Mouse (Mus musculus) embryonic facial prominence, embryonic 10.5 days (tissue): ENCODE measurements around the gene Add3. TPM values are rescaled to one million over a fixed set of nuclear protein-coding genes. Genes with fewer than 3 reads are reported as not detected.

ENCODE experiments used
- DNase-seq: peaks from one replicate; pipeline ENCODE4 v3.0.0-alpha.2; 2017; ENCODE audit warnings: low spot score
- H3K27ac ChIP-seq: fragments of 300-500 bp; sonication (generic); replicated peaks from 2 replicates; pipeline ENCODE4 v1.5.1; 2016; ENCODE audit warnings: mild to moderate bottlenecking
- H3K27me3 ChIP-seq: fragments of 300-500 bp; sonication (generic); replicated peaks from 2 replicates; pipeline ENCODE4 v1.6.1; 2016; ENCODE audit warnings: low read depth, mild to moderate bottlenecking; ENCODE audit not compliant: poor library complexity, severe bottlenecking
- H3K36me3 ChIP-seq: fragments of 300-500 bp; sonication (generic); replicated peaks from 2 replicates; pipeline ENCODE4 v1.6.1; 2016; ENCODE audit warnings: mild to moderate bottlenecking, moderate library complexity
- H3K4me1 ChIP-seq: fragments of 300-500 bp; sonication (generic); 2 replicates; pipeline ENCODE4 v1.6.1; 2016
- H3K4me3 ChIP-seq: fragments of 300-500 bp; sonication (generic); 2 replicates; pipeline ENCODE4 v1.5.1; 2016; ENCODE audit warnings: mild to moderate bottlenecking, moderate library complexity
- H3K9me3 ChIP-seq: fragments of 300-500 bp; sonication (generic); 2 replicates; pipeline ENCODE4 v1.6.1; 2016; ENCODE audit warnings: mild to moderate bottlenecking
- WGBS: fragments of 180-500 bp; shearing (Covaris S2); methylation state at CpG from one replicate; pipeline ENCODE4 v1.1.7; 2016; 5-methylcytosine and 5-hydroxymethylcytosine counted together
- polyA plus RNA-seq: library from polyadenylated mRNA; unstranded; fragments of >200 nt; fragmentation: Nextera tagmentation; extraction: Ambion mirVana; gene quantifications from 2 replicates; pipeline ENCODE4 v1.2.1, GENCODE M21; 2016

The Add3 gene
- polyA plus RNA-seq, 1 experiment from 2014 or later = 67.2 TPM

DNA sequence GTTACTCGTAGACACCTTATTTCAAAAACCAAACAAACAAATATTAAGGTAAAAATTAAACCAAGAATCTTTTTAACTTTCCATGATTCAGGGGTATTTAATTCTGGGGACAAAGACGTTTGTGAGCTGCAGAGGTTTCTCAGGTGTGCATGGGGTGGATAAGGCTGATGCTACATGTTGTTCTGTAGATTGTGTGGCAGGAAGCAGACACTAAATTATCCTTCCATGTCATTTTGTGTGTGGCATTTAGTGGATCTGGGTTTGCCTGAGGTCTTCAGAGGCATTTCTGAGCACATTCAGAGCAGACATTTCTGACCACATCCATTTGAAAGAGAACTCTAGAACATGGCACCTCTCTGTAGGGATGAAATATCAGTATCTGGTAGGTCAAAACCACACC is 52.9 kb downstream of the Add3 start:
- Histone ChIP-seq H3K27me3 (no peaks in the 10 kb centered on the region), H3K4me3 (no peak overlapping the region), H3K27ac (no peak overlapping the region), H3K36me3 (no peaks in the 10 kb centered on the region), H3K4me1 (peaks cover 26% of the 10 kb centered on the region), H3K9me3 (no peaks in the 10 kb centered on the region)
- WGBS = 85% methylated on average over 2 of the region's 2 CpGs
- no peak for DNase-seq

DNA sequence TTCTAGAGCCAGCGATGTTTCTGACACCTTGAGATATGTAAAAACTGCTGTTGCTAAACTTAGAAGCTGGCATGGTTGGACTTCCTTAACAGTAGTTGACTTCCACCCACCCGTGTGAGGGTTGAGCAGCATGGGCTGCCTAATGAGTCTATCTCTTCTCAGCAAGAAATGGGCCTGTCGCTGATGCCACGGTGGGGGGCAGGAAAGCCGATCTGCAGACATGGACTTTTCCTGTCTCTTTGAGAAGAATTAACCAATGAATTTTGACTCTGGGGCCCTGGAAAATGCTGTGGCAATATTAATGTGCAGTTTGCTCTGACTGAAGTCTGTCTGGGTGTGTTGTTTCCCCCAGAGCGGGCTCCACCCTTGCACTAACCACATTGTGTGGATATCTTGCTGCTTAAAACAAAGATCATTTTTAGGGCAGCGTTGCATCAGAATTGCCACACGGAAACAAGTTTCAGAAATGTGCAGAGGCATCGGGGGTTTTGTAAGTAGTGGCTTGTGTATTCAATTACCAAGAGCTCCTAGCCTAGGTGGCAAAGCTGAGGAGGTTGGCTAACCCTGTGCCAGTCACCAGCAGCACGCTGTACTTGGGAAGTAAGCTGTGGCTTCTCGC is 53.8 kb downstream of the Add3 start:
- no peaks in the 10 kb centered on the region for H3K9me3 ChIP-seq
- H3K4me1 ChIP-seq = peaks cover 26% of the 10 kb centered on the region
- H3K36me3 ChIP-seq = no peaks in the 10 kb centered on the region
- H3K27ac ChIP-seq = no peak overlapping the region
- no peak for DNase-seq
- H3K27me3 ChIP-seq = no peaks in the 10 kb centered on the region
- 81% methylated on average over 11 of the region's 11 CpGs for WGBS
- no peak overlapping the region for H3K4me3 ChIP-seq

DNA sequence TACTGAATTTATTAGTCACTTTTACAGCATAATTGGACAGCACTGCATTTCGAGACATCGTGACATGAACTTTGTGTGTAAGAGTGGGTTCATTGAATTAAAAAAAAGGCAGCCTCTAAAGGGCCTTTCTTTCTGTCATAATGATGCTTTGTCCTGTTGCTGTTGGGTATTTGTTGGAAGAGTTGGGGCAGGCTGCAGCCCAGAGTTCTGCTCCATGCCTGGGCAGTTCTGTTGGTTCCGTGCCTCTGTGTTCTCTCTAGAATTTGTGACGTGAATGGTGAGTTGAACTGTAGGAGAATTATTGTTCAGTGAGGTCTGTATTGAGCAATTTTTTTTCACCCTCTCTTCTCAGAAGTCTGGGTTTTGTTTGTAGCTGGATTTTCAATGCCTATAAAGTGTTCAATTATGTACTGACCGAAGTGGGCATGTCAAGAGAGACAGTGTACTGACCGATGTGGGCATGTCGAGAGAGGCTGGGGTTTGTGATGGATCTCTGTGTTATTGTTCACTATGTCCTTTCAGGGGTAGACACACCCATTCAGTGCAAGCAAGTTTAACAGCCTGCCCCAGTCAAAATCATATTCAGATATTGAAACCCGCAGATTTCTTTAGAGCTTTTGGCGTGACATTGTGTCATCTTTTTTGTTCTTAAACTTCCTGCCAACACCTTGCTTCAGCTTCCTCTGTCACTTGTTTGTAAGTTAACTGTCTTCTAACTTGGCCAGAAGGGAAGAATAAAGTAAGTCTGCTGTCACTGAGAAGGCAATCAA is 54.7 kb downstream of the Add3 start:
- H3K36me3 ChIP-seq = peaks cover 8% of the 10 kb centered on the region
- peaks cover 26% of the 10 kb centered on the region for H3K4me1 ChIP-seq
- no peak for DNase-seq
- H3K27me3 ChIP-seq = no peaks in the 10 kb centered on the region
- H3K27ac ChIP-seq = no peak overlapping the region
- no peaks in the 10 kb centered on the region for H3K9me3 ChIP-seq
- no peak overlapping the region for H3K4me3 ChIP-seq
- 86% methylated on average over 9 of the region's 9 CpGs for WGBS

- Histone ChIP-seq H3K4me1 (peaks cover 19% of the 10 kb centered on the region), H3K27ac (no peak overlapping the region), H3K36me3 (peaks cover 10% of the 10 kb centered on the region), H3K9me3 (no peaks in the 10 kb centered on the region), H3K27me3 (no peaks in the 10 kb centered on the region), H3K4me3 (no peak overlapping the region)
- DNase-seq = no peak
- 92% methylated on average over 10 of the region's 10 CpGs for WGBS
These were observed 56.7 kb downstream of the Add3 start for GRCm38 (mm10) chr19:53196961-53197360.

DNA sequence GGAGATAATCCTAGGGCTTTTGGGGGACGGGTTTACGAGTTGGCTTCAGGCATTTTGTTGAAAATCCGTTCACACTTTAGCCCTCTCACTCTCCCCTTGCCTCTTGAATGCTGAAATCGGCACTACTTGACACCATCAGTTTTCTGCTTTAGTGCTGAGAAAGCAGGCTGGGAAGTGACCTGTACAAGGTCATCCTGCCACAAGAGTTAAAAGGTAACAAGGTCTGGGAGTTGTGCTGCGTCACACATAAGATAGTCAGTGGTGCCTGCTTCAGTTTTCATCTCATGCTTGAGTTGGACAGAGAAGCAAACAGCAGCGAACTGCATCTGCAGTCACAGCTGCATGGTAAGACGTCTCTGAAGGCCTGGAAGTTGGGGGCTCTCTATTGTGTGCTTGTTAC is 57.5 kb downstream of the Add3 start:
- Histone ChIP-seq H3K27ac (no peak overlapping the region), H3K27me3 (no peaks in the 10 kb centered on the region), H3K36me3 (peaks cover 10% of the 10 kb centered on the region), H3K4me1 (peaks cover 16% of the 10 kb centered on the region), H3K9me3 (no peaks in the 10 kb centered on the region), H3K4me3 (no peak overlapping the region)
- DNase-seq = no peak
- WGBS = 85% methylated on average over 7 of the region's 7 CpGs

GRCm38 (mm10) chr19:53198706-53199572 is 58.7 kb downstream of the Add3 start:
- Histone ChIP-seq H3K27ac (no peak overlapping the region), H3K36me3 (peaks cover 10% of the 10 kb centered on the region), H3K9me3 (no peaks in the 10 kb centered on the region), H3K27me3 (no peaks in the 10 kb centered on the region), H3K4me1 (peaks cover 13% of the 10 kb centered on the region), H3K4me3 (no peak overlapping the region)
- 89% methylated on average over 17 of the region's 17 CpGs for WGBS
- DNase-seq = no peak

- WGBS = 89% methylated on average over 9 of the region's 9 CpGs
- no peaks in the 10 kb centered on the region for H3K27me3 ChIP-seq
- H3K36me3 ChIP-seq = peaks cover 10% of the 10 kb centered on the region
- no peak overlapping the region for H3K27ac ChIP-seq
- H3K4me3 ChIP-seq = no peak overlapping the region
- peaks cover 5% of the 10 kb centered on the region; the same call in 1 of the 2 replicates for H3K4me1 ChIP-seq
- DNase-seq = no peak
- no peaks in the 10 kb centered on the region for H3K9me3 ChIP-seq
These were observed 59.5 kb downstream of the Add3 start for GRCm38 (mm10) chr19:53199711-53200110.

DNA sequence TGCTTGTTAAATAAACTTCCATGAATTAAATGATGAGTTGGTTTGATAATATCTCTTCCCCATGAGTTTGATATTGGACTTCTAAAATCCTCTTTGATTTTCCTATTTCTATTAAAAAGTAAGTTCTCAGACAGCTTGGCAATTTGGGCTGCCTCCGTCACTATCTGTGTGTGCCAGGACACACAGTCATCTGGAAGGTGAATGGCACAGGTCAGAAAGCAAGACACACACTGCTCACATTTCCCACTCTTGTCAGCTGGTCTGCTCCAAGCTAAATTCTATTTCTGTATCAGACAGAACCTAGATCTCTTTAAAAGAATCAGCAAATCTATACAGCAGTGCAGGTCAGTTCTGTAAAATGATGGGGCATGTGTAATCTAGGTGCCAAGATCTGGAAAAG is 61.9 kb downstream of the Add3 start:
- WGBS = 90% methylated on average over 1 of the region's 1 CpGs
- Histone ChIP-seq H3K27ac (no peak overlapping the region), H3K27me3 (no peaks in the 10 kb centered on the region), H3K4me1 (0 out of 2 replicates have a peak, but pooled peaks cover 4% of the 10 kb centered on the region), H3K4me3 (no peak overlapping the region), H3K9me3 (no peaks in the 10 kb centered on the region), H3K36me3 (peaks cover 10% of the 10 kb centered on the region)
- no peak for DNase-seq

- H3K36me3 ChIP-seq = no peaks in the 10 kb centered on the region
- no peak overlapping the region for H3K27ac ChIP-seq
- no peaks in the 10 kb centered on the region for H3K27me3 ChIP-seq
- DNase-seq = no peak
- no peak overlapping the region for H3K4me3 ChIP-seq
- no peaks in the 10 kb centered on the region for H3K9me3 ChIP-seq
- no peaks in the 10 kb centered on the region for H3K4me1 ChIP-seq
- WGBS = 95% methylated on average over 2 of the region's 2 CpGs
These were observed 66.7 kb downstream of the Add3 start for GRCm38 (mm10) chr19:53206986-53207385.

GRCm38 (mm10) chr19:53208830-53209229 is 68.6 kb downstream of the Add3 start:
- Histone ChIP-seq H3K4me3 (no peak overlapping the region), H3K27ac (no peak overlapping the region), H3K36me3 (no peaks in the 10 kb centered on the region), H3K9me3 (no peaks in the 10 kb centered on the region), H3K27me3 (no peaks in the 10 kb centered on the region), H3K4me1 (no peaks in the 10 kb centered on the region)
- 90% methylated on average over 7 of the region's 7 CpGs for WGBS
- DNase-seq = no peak

DNA sequence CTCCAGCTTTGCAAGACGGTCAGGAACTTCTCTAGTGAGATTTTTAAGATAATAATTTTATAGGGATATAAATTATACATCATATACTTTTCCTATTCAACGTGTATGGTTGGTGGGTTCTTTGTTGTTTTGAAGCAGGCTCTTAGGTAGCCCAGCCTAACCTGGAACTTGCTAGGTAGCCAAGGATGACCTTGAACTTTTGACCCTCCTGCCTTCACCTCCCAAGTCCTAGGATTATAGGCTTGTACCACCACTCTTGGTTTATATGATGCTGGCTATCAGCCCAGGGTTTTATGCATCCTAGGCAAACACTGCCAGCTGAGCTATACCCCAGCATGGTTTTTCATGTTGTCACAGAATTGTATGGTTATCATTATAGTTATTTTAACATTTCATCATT is 70.0 kb downstream of the Add3 start:
- 79% methylated on average over 2 of the region's 2 CpGs for WGBS
- no peaks in the 10 kb centered on the region for H3K9me3 ChIP-seq

DNA sequence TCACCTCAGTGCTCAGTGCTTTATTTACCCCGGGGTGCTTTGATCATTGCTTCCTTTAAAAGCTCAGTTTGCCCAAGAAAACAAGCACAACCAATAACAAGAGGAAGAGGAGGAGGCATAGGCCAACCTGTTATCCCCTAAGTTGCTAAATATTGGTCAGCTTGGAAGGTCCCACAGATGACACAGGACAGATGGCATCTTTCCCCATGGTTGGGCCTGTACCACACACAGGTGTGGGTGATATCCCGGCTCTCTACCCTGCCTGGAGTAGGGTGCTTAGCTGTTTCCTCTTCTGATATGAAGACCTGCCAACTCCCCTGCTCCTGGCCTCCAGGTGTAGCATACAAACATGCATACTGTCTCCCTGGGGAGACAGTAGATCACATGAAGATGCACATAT is 75.1 kb downstream of the Add3 start:
- no peak for DNase-seq
- no peak overlapping the region for H3K4me3 ChIP-seq
- 81% methylated on average over 2 of the region's 2 CpGs for WGBS

More for the DNA sequence above, 70.0 kb downstream of the Add3 start:
- no peak overlapping the region for H3K4me3 ChIP-seq
- no peaks in the 10 kb centered on the region for H3K36me3 ChIP-seq
- no peaks in the 10 kb centered on the region for H3K27me3 ChIP-seq
- no peaks in the 10 kb centered on the region for H3K4me1 ChIP-seq
- no peak overlapping the region for H3K27ac ChIP-seq
- no peak for DNase-seq

More for the DNA sequence above, 75.1 kb downstream of the Add3 start:
- H3K4me1 ChIP-seq = no peaks in the 10 kb centered on the region
- peaks cover 23% of the 10 kb centered on the region for H3K36me3 ChIP-seq
- no peak overlapping the region for H3K27ac ChIP-seq
- H3K9me3 ChIP-seq = no peaks in the 10 kb centered on the region
- no peaks in the 10 kb centered on the region for H3K27me3 ChIP-seq
